Mouse (Mus musculus) embryonic fibroblast, embryonic 13.5 days (primary cell): ENCODE data around the gene Gm15293.
"Not testable (repeated sequence)": the region's sequence is repeated elsewhere in the genome, so short reads cannot be mapped to it uniquely, and the experiment has no call there.

ENCODE experiments used
- CTCF ChIP-seq: IDR thresholded peaks from 2 replicates; pipeline ENCODE4 v1.5.1; 2011; ENCODE audit warnings: mild to moderate bottlenecking, control low read depth, low read length, moderate library complexity, borderline replicate concordance; ENCODE audit not compliant: insufficient read depth
- POLR2A ChIP-seq: IDR thresholded peaks from 2 replicates; pipeline ENCODE4 v1.6.1; 2011; ENCODE audit warnings: low read depth, mild to moderate bottlenecking, control low read depth, low read length, moderate library complexity

DNA sequence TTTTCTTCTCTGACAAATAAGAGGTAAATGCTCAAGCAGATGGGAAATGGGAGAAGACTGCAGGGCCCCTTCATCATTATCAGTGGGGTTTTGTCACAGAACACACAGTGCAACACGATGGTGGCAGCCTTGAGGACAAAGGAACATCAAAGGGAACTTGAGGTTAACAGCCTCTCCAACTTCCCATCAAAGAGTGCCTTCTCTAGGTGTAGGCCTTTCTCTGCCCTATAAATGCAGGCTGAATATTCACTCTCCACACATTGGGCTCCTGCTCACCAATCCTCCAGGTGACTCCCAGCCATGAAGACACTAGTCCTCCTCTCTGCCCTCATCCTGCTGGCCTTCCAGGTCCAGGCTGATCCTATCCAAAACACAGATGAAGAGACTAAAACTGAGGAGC is 10.0 kb upstream of the Gm15293 start, which contains the start of gene Defa31:
- TF ChIP-seq CTCF, POLR2A: not testable (repeated sequence)
